Mouse (Mus musculus): ENCODE measurements around the gene Tmed5.
"Not testable (repeated sequence)": the region's sequence is repeated elsewhere in the genome, so short reads cannot be mapped to it uniquely, and the experiment has no call there.

Gene Tmed5

DNA sequence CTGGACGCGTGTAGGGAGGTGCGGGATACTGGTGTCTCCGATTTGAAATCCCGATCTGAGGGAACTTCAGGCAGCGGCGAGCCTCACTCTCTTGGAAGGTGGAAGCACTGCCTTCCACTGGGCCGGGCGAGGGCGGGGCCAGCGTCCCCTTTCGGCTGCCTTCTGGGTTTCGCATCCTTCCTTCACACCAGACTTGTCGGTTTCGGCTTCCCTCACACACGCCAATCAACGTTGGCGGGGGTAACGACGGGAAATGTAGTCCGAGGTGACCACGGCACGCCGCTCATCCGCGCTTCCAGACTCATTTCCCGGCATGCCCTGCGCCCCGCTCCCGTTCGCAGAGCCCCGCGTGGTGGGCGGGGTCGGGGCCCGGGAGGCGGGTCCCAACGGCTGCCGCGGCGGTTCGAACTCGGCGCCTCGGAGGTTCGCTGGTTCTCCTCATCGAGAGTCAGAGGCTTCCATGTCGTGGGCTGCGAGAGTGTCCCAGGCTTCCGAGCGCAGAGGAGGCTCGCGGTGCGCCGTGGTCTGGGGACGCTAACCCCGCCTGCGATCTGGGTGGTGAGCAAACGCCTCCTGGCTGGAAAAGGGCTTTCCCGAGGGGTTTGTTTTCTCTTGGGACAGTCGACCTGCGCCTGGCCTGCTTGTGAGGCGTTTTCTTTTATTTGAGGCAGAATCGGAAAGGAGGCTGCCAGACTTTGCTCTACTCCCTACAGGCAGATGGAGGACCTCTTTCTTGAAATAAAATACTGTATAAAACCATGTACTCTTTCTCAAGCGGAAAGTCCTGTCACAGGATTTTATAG lies at the start of gene Tmed5, which contains the start of gene Ccdc18:
Gene Tmed5 (minus strand): TSS at position 180 of the 803 bp plus-strand sequence.
Gene Ccdc18 (plus strand): TSS at position 435 of the 803 bp plus-strand sequence.
- DNase-seq (ENCODE audit: low spot score), result peak; percentile 97

DNA sequence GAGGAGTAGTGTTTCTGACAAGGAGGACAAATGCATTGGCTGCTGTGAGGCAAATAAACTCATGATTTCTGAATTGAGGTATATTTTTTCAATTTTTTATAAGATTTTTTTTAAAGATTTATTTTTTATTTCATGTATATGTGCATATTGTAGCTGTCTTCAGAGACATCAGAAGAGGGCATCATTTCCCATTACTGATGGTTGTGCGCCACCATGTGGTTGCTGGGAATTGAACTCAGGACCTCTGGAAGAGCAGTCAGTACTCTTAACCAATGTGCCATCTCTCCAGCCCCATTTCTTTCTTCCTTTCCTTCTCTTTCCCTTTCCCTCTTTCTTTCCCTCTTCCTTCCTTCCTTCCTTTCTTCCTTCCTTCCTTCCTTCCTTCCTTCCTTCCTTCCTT lies 31.3 kb upstream of the Tmed5 start:
- DNase-seq (ENCODE audit: low spot score), result peak; percentile 52

- no peak for DNase-seq (ENCODE audit: low spot score)
Measured at GRCm38 (mm10) chr5:108160796-108161195, 28.4 kb upstream of the Tmed5 start.

DNA sequence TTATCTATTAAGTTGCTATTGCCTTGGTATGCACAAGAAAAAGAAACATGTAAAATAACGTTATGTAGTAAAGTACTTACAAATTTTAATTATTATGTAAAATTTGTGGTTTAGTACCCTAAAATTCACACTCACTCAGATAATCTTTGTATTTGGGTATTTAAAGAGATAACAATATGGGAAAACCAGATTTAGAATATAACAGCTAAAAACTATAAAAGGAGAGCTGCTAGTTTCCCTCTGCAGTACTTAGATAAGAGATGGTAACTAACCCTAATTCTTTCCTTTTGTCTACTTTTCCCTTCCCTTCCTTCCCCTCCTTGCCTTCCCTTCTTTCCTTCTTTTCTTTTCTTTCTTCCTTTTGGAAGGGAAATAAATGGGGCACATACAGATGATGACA lies 20.2 kb upstream of the Tmed5 start:
- no peak for DNase-seq (ENCODE audit: low spot score)

DNA sequence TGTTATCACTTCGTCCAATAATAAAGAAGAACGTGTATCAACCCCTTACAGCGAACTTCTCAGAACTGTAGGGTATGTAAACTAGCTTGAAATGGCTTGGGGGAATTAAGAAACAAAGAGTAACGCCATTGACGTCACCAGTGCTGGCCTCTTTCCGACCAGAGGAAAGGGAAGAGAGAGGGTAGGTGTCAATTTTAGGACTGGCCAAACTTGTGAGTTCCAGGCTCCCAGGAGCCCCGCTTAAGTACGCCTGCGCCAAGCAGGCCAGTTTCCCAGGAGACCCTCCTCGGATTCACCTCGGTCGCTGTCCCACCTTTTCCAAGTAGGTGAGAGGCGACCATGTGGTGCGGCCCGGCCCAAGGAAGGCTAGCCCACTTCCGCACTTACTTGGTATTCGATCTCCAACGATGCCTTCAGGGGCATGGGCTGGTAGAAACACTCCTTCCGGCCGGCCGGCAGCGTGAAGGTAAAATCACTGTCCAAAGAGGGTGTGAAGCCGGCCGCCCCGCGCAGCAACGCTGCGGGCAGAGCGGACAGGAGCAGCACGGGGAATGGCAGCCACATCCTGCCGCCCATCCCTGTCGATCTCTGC lies 475 bp downstream of the Tmed5 start:
- DNase-seq (ENCODE audit: low spot score), result no peak

DNA sequence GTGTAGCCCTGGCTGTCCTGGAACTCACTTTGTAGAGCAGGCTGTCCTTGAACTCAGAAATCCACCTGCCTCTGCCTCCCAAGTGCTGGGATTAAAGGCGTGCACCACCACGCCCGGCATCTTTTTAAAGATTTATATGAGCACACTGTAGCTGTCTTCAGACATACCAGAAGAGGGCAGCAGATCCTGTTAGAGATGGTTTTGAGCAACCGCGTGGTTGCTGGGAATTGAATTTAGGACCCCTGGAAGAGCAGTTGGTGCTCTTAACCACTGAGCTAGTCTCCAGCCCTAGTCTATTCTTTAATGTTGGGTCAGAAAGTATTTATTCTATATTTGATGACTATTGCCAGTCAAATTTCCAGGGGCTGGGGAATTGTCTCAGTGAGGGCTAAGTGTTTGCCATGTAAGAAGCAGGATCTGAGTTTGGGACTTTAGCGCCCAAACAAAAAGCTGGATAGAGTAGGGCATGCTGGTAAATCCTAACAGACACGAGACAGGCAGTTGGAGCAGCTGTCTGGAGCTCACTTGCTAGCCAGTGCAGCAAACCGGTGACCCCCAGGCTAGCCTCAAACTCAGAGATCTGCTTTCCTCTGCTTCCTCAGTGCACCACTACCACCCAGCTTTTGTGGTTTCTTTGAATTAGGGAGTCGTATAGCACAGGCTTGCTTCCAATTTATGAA lies 12.1 kb downstream of the Tmed5 start:
- no peak for DNase-seq (ENCODE audit: low spot score)

DNA sequence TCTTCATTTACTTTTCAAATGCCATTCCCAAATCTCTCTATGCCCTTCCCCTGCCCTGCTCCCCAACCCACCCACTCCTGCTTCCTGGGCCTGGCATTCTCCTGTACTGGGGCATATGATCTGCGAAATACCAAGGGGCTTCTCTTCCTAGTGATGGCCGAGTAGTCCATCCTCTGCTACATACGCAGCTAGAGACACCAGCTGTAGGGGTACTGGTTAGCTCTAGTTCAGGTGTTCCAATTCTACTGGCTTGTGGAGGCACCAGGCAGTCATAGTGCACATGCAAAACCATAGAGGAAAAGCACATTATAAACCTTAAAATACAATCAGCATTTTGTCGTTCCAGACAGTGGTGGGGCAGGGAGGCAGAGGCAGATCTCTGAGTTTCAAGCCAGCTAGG lies 14.7 kb downstream of the Tmed5 start:
- no peak for DNase-seq (ENCODE audit: low spot score)

- DNase-seq (ENCODE audit: low spot score), result no peak
Measured at GRCm38 (mm10) chr5:108109346-108109745, 23.1 kb downstream of the Tmed5 start.

- no peak for DNase-seq (ENCODE audit: low spot score)
Measured at GRCm38 (mm10) chr5:108104306-108104705, 28.1 kb downstream of the Tmed5 start.

DNA sequence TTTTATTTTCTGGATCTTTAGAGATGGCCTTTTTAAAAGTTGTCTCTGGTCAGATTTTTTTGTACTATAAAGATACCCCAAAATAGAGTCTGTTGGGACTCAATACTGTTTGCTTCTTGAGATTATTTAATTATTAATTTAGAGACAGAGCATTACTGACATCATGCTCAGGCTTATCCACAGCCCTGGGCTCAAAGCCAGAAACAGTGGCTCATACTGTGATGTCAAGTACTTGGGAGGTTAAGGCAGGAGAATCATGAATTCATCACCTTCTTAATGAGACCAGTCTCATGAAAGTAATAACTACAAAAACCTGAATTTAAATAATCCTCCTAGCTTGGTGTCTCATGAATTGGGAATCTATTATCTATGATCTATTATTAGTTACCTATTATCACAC lies 32.2 kb downstream of the Tmed5 start:
- no peak for DNase-seq (ENCODE audit: low spot score)

DNA sequence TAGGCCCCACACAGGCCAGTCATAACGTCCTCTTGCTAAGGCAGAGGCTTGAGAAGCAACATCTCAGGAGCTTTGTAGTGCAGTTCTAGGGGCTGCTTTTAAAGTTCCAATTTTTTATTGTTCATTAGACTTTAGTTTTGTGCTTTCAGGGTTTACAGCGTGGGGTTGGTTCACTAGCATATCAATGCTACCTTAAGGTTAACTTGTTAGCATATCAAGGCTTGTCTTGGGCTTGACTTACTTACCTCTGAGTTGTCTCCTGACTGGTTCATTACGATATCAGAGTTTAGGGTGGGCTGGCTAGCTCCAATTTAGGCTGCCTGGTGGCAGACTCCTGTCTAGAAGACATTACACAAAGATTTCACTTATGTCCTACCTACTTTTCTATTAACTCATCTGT lies 34.7 kb downstream of the Tmed5 start:
- no peak for DNase-seq (ENCODE audit: low spot score)

DNA sequence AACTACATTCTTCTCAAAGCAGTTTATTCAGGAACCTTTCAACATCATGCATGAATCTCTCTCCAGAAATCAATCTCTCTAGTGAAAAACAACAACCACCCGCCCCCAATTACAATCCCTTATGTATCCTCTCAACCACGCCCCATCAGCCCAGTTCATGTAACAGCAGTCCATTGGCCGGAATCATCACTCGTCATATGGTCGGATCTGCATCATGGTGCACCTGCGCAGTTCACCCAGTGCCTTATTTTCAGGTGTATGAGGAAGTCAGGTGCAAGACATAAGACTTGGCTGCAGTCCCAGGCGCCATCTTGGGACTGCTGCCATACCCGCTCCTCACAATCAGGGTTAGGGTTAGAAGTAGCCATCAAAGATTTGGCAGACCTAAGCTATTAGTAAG lies 39.7 kb downstream of the Tmed5 start:
- not testable (repeated sequence) for DNase-seq (ENCODE audit: low spot score)

GRCm38 (mm10) chr5:108085440-108085839 lies 47.0 kb downstream of the Tmed5 start:
- no peak for DNase-seq (ENCODE audit: low spot score)

- peak; percentile 55 for DNase-seq (ENCODE audit: low spot score)
Measured at GRCm38 (mm10) chr5:108082380-108082779, 50.0 kb downstream of the Tmed5 start.

DNA sequence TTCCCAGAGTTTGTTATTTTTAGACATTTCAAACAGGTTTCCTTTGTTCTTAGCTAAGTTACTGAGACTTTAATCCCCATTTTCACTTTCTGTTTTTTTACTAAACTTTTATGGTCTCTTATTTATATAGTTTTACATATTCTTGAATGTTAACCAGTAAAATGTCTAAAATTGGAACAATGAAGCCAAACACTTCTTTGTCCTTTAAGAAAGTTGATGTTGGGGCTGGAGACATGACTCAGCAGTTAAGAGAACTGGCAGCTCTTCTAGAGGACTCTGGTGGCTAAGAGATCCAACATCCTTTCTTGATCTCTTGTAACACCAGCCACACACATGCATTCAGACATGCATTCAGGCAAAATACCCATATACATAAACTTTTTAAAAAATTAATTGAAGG lies 52.8 kb downstream of the Tmed5 start:
- DNase-seq (ENCODE audit: low spot score), result no peak

GRCm38 (mm10) chr5:108076833-108077540 lies 55.4 kb downstream of the Tmed5 start:
- no peak for DNase-seq (ENCODE audit: low spot score)

DNA sequence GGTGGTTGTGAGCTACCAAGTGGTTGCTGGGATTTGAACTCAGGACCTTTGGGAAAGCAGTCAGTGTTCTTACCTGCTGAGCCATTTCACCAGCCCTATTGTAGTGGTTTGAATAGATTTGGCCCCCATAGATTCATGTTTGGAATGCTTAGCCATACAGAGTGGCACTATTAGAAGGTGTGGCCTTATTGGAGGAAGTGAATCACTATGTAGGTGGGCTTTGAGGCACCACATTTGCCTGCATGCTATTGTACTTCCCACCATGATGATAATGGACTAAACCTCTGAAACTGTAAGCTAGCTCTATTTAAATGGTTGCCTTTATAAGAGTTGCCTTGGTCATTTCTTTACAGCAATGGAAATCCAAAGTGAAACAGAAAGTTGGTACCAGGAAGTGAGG lies 56.2 kb downstream of the Tmed5 start:
- no peak for DNase-seq (ENCODE audit: low spot score)

GRCm38 (mm10) chr5:108072301-108072700 lies 60.1 kb downstream of the Tmed5 start:
- no peak for DNase-seq (ENCODE audit: low spot score)

- peak; percentile 95 for DNase-seq (ENCODE audit: low spot score)
Measured at GRCm38 (mm10) chr5:108065465-108066411, 66.7 kb downstream of the Tmed5 start, which contains the start of gene Mtf2. Gene Mtf2, plus strand, starts transcription at chr5:108065674.

- no peak for DNase-seq (ENCODE audit: low spot score)
Measured at GRCm38 (mm10) chr5:108060413-108060812, 72.0 kb downstream of the Tmed5 start.

Measured in T-cell, adult 2 months (primary cell).